Mouse (Mus musculus): Measurements from ENCODE around the gene Fam219a. TPM values are rescaled to one million over a fixed set of nuclear protein-coding genes. Genes with fewer than 3 reads are reported as not detected.

Gene Fam219a
- total and polyA plus RNA-seq, 3 experiments, result 0.44 to 2.5 (median 2.5) TPM

GRCm38 (mm10) chr4:41481601-41482017 lies 87.7 kb downstream of the Fam219a start:
- no peaks in the 10 kb centered on the region for H3K4me1 ChIP-seq (ENCODE audit: insufficient read depth, low read depth, low read length)
- H3K4me3 ChIP-seq (ENCODE audit: low read depth, low read length), result no peak overlapping the region
- ATAC-seq (ENCODE audit: extremely low read depth, insufficient number of reproducible peaks, low FRiP score, poor library complexity, severe bottlenecking) (no peak), DNase-seq (ENCODE audit: low spot score) (no peak)
- H3K36me3 ChIP-seq (replicated peaks), result peaks cover 60% of the 10 kb centered on the region
- no peaks in the 10 kb centered on the region for H3K27me3 ChIP-seq (ENCODE audit: insufficient read depth, low read length)
- peaks cover 3% of the 10 kb centered on the region; the same call in 1 of the 2 replicates for H3K9me3 ChIP-seq (replicated peaks)
- no peak for TF ChIP-seq GATA1 (IDR thresholded peaks at IDR 0.05; ENCODE audit: borderline replicate concordance, low read length)
- no peak for TF ChIP-seq CTCF (IDR thresholded peaks at IDR 0.05; ENCODE audit: low read depth, low read length)
- no peak for TF ChIP-seq TAL1 (conservative IDR thresholded peaks at IDR 0.05; ENCODE audit: low read depth, low read length)
- TF ChIP-seq POLR2AphosphoS5 (IDR thresholded peaks at IDR 0.05; ENCODE audit: insufficient replicate concordance, low read depth, low read length), result no peak
- no peak for TF ChIP-seq GATA2 (IDR thresholded peaks at IDR 0.05; ENCODE audit: borderline replicate concordance, low read depth, low read length)

- Histone ChIP-seq H3K36me3 (replicated peaks) (peaks cover 64% of the 10 kb centered on the region), H3K27me3 (ENCODE audit: insufficient read depth, low read length) (no peaks in the 10 kb centered on the region), H3K9me3 (replicated peaks) (no peaks in the 10 kb centered on the region), H3K4me3 (ENCODE audit: low read depth, low read length) (no peak overlapping the region), H3K4me1 (ENCODE audit: insufficient read depth, low read depth, low read length) (no peaks in the 10 kb centered on the region)
- TF ChIP-seq GATA2 (IDR thresholded peaks at IDR 0.05; ENCODE audit: borderline replicate concordance, low read depth, low read length) (no peak), GATA1 (IDR thresholded peaks at IDR 0.05; ENCODE audit: borderline replicate concordance, low read length) (no peak), TAL1 (conservative IDR thresholded peaks at IDR 0.05; ENCODE audit: low read depth, low read length) (no peak), POLR2AphosphoS5 (IDR thresholded peaks at IDR 0.05; ENCODE audit: insufficient replicate concordance, low read depth, low read length) (no peak), CTCF (IDR thresholded peaks at IDR 0.05; ENCODE audit: low read depth, low read length) (no peak)
- no peak for DNase-seq (ENCODE audit: low spot score)
- ATAC-seq (ENCODE audit: extremely low read depth, insufficient number of reproducible peaks, low FRiP score, poor library complexity, severe bottlenecking), result no peak
Observed at GRCm38 (mm10) chr4:41480254-41480653, 89.1 kb downstream of the Fam219a start.

GRCm38 (mm10) chr4:41479456-41479804 lies 89.9 kb downstream of the Fam219a start:
- Histone ChIP-seq H3K27me3 (ENCODE audit: insufficient read depth, low read length) (no peaks in the 10 kb centered on the region), H3K36me3 (replicated peaks) (peaks cover 68% of the 10 kb centered on the region), H3K4me1 (ENCODE audit: insufficient read depth, low read depth, low read length) (peaks cover 3% of the 10 kb centered on the region), H3K4me3 (ENCODE audit: low read depth, low read length) (no peak overlapping the region), H3K9me3 (replicated peaks) (no peaks in the 10 kb centered on the region)
- ATAC-seq (ENCODE audit: extremely low read depth, insufficient number of reproducible peaks, low FRiP score, poor library complexity, severe bottlenecking) (no peak), DNase-seq (ENCODE audit: low spot score) (no peak)
- no peak for TF ChIP-seq GATA1 (IDR thresholded peaks at IDR 0.05; ENCODE audit: borderline replicate concordance, low read length)

DNA sequence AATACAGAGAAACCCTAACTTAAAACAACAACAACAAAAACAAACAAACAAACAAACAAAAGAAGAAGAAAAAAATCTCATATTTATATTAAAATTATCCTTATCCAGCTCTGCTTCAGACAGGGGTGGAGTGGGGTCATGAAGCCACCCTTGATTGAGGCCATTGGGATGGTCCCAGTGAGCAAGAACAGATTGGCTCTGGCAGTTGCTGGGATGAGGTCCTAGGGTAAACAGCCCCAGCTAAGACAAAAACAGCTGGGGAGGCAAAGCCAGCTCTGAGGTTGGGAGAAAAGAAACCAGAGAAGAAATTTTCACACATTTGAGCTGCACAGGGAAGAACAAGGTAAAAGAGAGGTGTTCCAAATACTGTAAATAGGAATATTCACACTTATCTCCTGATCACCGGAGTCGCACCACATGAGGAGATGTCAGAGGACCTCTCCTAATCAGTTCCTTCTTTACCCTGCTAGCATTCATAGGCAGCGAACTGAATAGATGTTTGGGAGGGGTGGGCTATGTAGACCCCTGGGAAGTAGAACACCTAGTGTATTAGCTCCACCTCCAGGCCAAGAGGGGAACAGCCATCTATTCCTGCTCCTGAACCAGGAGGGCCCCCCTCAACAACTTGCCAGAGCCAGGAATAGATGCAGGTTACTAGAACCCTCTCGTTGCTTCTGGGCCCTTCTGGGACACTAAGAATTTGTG lies 90.4 kb downstream of the Fam219a start:
- DNase-seq (ENCODE audit: low spot score) (no peak), ATAC-seq (ENCODE audit: extremely low read depth, insufficient number of reproducible peaks, low FRiP score, poor library complexity, severe bottlenecking) (no peak)
- no peaks in the 10 kb centered on the region for H3K9me3 ChIP-seq (replicated peaks)

GRCm38 (mm10) chr4:41477648-41478160 lies 91.6 kb downstream of the Fam219a start:
- Histone ChIP-seq H3K4me1 (ENCODE audit: insufficient read depth, low read depth, low read length) (peaks cover 8% of the 10 kb centered on the region), H3K9me3 (replicated peaks) (no peaks in the 10 kb centered on the region), H3K27me3 (ENCODE audit: insufficient read depth, low read length) (no peaks in the 10 kb centered on the region), H3K4me3 (ENCODE audit: low read depth, low read length) (no peak overlapping the region), H3K36me3 (replicated peaks) (peaks cover 65% of the 10 kb centered on the region)
- DNase-seq (ENCODE audit: low spot score), result no peak
- TF ChIP-seq TAL1 (conservative IDR thresholded peaks at IDR 0.05; ENCODE audit: low read depth, low read length), result no peak
- no peak for TF ChIP-seq CTCF (IDR thresholded peaks at IDR 0.05; ENCODE audit: low read depth, low read length)
- no peak for TF ChIP-seq GATA2 (IDR thresholded peaks at IDR 0.05; ENCODE audit: borderline replicate concordance, low read depth, low read length)
- TF ChIP-seq POLR2AphosphoS5 (IDR thresholded peaks at IDR 0.05; ENCODE audit: insufficient replicate concordance, low read depth, low read length), result no peak
- TF ChIP-seq GATA1 (IDR thresholded peaks at IDR 0.05; ENCODE audit: borderline replicate concordance, low read length), result no peak
- ATAC-seq (ENCODE audit: extremely low read depth, insufficient number of reproducible peaks, low FRiP score, poor library complexity, severe bottlenecking), result no peak

More for the DNA sequence above, 90.4 kb downstream of the Fam219a start:
- peaks cover 68% of the 10 kb centered on the region for H3K36me3 ChIP-seq (replicated peaks)
- peaks cover 5% of the 10 kb centered on the region for H3K4me1 ChIP-seq (ENCODE audit: insufficient read depth, low read depth, low read length)
- H3K27me3 ChIP-seq (ENCODE audit: insufficient read depth, low read length), result no peaks in the 10 kb centered on the region
- TF ChIP-seq GATA1 (IDR thresholded peaks at IDR 0.05; ENCODE audit: borderline replicate concordance, low read length), result no peak
- no peak for TF ChIP-seq TAL1 (conservative IDR thresholded peaks at IDR 0.05; ENCODE audit: low read depth, low read length)
- TF ChIP-seq CTCF (IDR thresholded peaks at IDR 0.05; ENCODE audit: low read depth, low read length), result no peak
- no peak for TF ChIP-seq GATA2 (IDR thresholded peaks at IDR 0.05; ENCODE audit: borderline replicate concordance, low read depth, low read length)
- no peak for TF ChIP-seq POLR2AphosphoS5 (IDR thresholded peaks at IDR 0.05; ENCODE audit: insufficient replicate concordance, low read depth, low read length)
- H3K4me3 ChIP-seq (ENCODE audit: low read depth, low read length), result no peak overlapping the region

DNA sequence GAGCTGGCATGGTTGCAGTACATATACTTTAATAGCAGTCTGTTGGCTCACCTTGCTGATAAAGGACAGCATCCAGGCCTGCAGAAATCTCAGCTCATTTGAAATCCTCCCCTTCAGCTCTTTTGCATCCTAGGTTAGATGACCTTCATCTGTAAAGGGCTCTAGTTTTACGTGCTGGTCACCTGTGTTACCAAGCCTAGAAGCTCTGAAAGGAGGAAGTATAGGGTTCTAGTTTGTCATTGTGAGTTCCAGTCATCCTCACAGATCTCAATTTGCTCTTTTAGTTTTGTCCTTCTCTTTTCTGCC lies 98.0 kb downstream of the Fam219a start:
- TF ChIP-seq POLR2AphosphoS5 (IDR thresholded peaks at IDR 0.05; ENCODE audit: insufficient replicate concordance, low read depth, low read length), result no peak
- TF ChIP-seq GATA2 (IDR thresholded peaks at IDR 0.05; ENCODE audit: borderline replicate concordance, low read depth, low read length), result no peak
- no peak for TF ChIP-seq TAL1 (conservative IDR thresholded peaks at IDR 0.05; ENCODE audit: low read depth, low read length)
- no peak for TF ChIP-seq GATA1 (IDR thresholded peaks at IDR 0.05; ENCODE audit: borderline replicate concordance, low read length)
- TF ChIP-seq CTCF (IDR thresholded peaks at IDR 0.05; ENCODE audit: low read depth, low read length), result no peak
- peaks cover 16% of the 10 kb centered on the region for H3K4me1 ChIP-seq (ENCODE audit: insufficient read depth, low read depth, low read length)
- peaks cover 38% of the 10 kb centered on the region for H3K36me3 ChIP-seq (replicated peaks)
- no peak for DNase-seq (ENCODE audit: low spot score)
- H3K4me3 ChIP-seq (ENCODE audit: low read depth, low read length), result no peak overlapping the region
- no peaks in the 10 kb centered on the region for H3K27me3 ChIP-seq (ENCODE audit: insufficient read depth, low read length)
- no peaks in the 10 kb centered on the region for H3K9me3 ChIP-seq (replicated peaks)
- no peak for ATAC-seq (ENCODE audit: extremely low read depth, insufficient number of reproducible peaks, low FRiP score, poor library complexity, severe bottlenecking)
